Mouse (Mus musculus) kidney, embryonic 14.5 days (tissue): ENCODE data around the gene U2af1l4. TPM values are rescaled to one million over a fixed set of nuclear protein-coding genes. Genes with fewer than 3 reads are reported as not detected.

Experiments used
- ATAC-seq: fragments of 200-750 bp; cut with Nextera tagmentation; 2 replicates; pipeline ENCODE4 v1.8.0; 2017; ENCODE audit warnings: moderate number of reproducible peaks, mild to moderate bottlenecking, moderate TSS enrichment, moderate library complexity; ENCODE audit not compliant: low FRiP score, low TSS enrichment
- H3K27ac ChIP-seq: fragments of 300-500 bp; sonication (generic); 2 replicates; pipeline ENCODE4 v1.5.1; 2014; ENCODE audit warnings: low read depth, mild to moderate bottlenecking, low read length, moderate library complexity, mixed read lengths
- H3K27me3 ChIP-seq: fragments of 300-500 bp; sonication (generic); 2 replicates; pipeline ENCODE4 v1.6.1; 2014; ENCODE audit warnings: mild to moderate bottlenecking, low read length; ENCODE audit not compliant: control insufficient read depth, insufficient read depth
- H3K36me3 ChIP-seq: fragments of 300-500 bp; sonication (generic); 2 replicates; pipeline ENCODE4 v1.6.1; 2014; ENCODE audit warnings: low read length, mixed read lengths; ENCODE audit not compliant: control insufficient read depth, insufficient read depth
- H3K4me1 ChIP-seq: fragments of 300-500 bp; sonication (generic); 2 replicates; pipeline ENCODE4 v1.6.1; 2014; ENCODE audit warnings: low read length, mixed read lengths; ENCODE audit not compliant: control insufficient read depth, insufficient read depth
- H3K4me2 ChIP-seq: fragments of 300-500 bp; sonication (generic); replicated peaks from 2 replicates; pipeline ENCODE4 v1.6.1; 2014; ENCODE audit warnings: low read depth, mild to moderate bottlenecking, low read length
- H3K4me3 ChIP-seq: fragments of 300-500 bp; sonication (generic); 2 replicates; pipeline ENCODE4 v1.5.1; 2014; ENCODE audit warnings: mild to moderate bottlenecking, low read length
- H3K9ac ChIP-seq: fragments of 300-500 bp; sonication (generic); 2 replicates; pipeline ENCODE4 v1.6.1; 2014; ENCODE audit warnings: low read depth, mild to moderate bottlenecking, low read length, moderate library complexity
- H3K9me3 ChIP-seq: fragments of 300-500 bp; sonication (generic); 2 replicates; pipeline ENCODE4 v1.6.1; 2016; ENCODE audit warnings: low read length; ENCODE audit not compliant: control insufficient read depth
- WGBS: fragments of 180-500 bp; shearing (Covaris S2); extraction: QIAGEN DNeasy Blood & Tissue Kit; methylation state at CpG from one replicate; pipeline ENCODE4 v1.1.7; 2014; 5-methylcytosine and 5-hydroxymethylcytosine counted together
- polyA plus RNA-seq: library from polyadenylated mRNA; unstranded; fragments of >200 nt; fragmentation: Nextera tagmentation; extraction: Ambion mirVana; gene quantifications from 2 replicates; pipeline ENCODE4 v1.2.1, GENCODE M21; 2014

The U2af1l4 gene
- polyA plus RNA-seq, 1 experiment from 2014 or later = 109 TPM

GRCm38 (mm10) chr7:30567555-30567954 is 4.5 kb downstream of the U2af1l4 start:
- H3K4me1 ChIP-seq = 0 out of 2 replicates have a peak, but pooled peaks cover 6% of the 10 kb centered on the region
- no peak overlapping the region for H3K4me2 ChIP-seq
- WGBS = 94% methylated on average over 11 of the region's 11 CpGs
- no peak for ATAC-seq
- peaks cover 75% of the 10 kb centered on the region for H3K36me3 ChIP-seq
- H3K27me3 ChIP-seq = no peaks in the 10 kb centered on the region
- H3K27ac ChIP-seq = no peak overlapping the region
- H3K9me3 ChIP-seq = no peaks in the 10 kb centered on the region
- H3K9ac ChIP-seq = no peak overlapping the region
- no peak overlapping the region for H3K4me3 ChIP-seq

DNA sequence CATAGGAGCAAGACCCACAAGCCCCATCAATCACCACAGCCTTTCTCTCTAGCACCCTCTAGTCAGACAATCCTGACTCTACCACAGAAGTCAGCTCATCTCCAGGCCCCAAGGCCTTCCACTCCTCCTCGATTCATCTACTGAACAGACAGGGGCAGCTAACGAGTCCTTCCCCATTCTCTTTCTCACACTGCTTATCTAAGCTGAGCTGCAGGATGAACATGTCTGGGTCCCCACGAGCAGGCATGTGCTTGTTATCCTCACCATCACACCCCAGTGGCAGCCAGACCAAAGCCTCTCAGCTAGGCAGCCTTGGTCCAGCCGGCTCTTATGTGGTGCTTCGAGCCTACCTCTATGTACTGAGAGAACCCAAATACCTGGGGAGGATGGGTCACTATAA is 9.3 kb downstream of the U2af1l4 start:
- Histone ChIP-seq H3K4me2 (no peak overlapping the region), H3K27ac (no peak overlapping the region), H3K4me1 (no peaks in the 10 kb centered on the region), H3K9me3 (no peaks in the 10 kb centered on the region), H3K9ac (no peak overlapping the region), H3K36me3 (peaks cover 97% of the 10 kb centered on the region), H3K4me3 (no peak overlapping the region), H3K27me3 (no peaks in the 10 kb centered on the region)
- ATAC-seq = no peak
- 89% methylated on average over 5 of the region's 5 CpGs for WGBS

- Histone ChIP-seq H3K27me3 (no peaks in the 10 kb centered on the region), H3K4me3 (no peak overlapping the region), H3K9ac (no peak overlapping the region), H3K4me2 (no peak overlapping the region), H3K4me1 (no peaks in the 10 kb centered on the region), H3K36me3 (peaks cover 100% of the 10 kb centered on the region), H3K27ac (no peak overlapping the region), H3K9me3 (no peaks in the 10 kb centered on the region)
- no peak for ATAC-seq
- WGBS = 81% methylated on average over 2 of the region's 2 CpGs
Measured at GRCm38 (mm10) chr7:30572969-30573368, 9.9 kb downstream of the U2af1l4 start.

DNA sequence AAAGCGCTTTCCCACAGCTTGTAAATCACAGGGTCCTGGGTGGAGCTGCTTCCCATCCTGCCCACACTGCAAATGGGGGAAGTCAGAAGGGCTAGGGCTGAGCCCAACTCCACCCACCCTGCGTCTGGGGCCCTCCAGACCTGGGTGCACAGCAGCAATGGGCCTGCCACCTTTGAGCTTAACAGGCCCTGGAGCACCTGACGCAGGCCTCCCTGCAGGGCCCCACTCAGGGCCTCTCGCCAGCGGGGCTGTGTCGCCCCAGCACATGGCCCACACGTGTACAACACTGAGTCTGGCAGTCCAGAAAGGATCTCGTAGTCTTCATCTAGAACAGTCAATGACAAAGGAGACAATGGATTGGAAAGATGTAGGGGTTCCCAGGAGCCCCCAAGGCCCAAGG is 16.8 kb downstream of the U2af1l4 start:
- 97% methylated on average over 8 of the region's 8 CpGs for WGBS
- no peaks in the 10 kb centered on the region for H3K27me3 ChIP-seq
- H3K9me3 ChIP-seq = no peaks in the 10 kb centered on the region
- H3K4me3 ChIP-seq = no peak overlapping the region
- no peak overlapping the region for H3K4me2 ChIP-seq
- ATAC-seq = no peak
- peaks cover 98% of the 10 kb centered on the region for H3K36me3 ChIP-seq
- no peak overlapping the region for H3K9ac ChIP-seq
- no peaks in the 10 kb centered on the region for H3K4me1 ChIP-seq
- H3K27ac ChIP-seq = no peak overlapping the region

- WGBS = 92% methylated on average over 16 of the region's 16 CpGs
- no peak for ATAC-seq
- H3K27ac ChIP-seq = no peak overlapping the region
Measured at GRCm38 (mm10) chr7:30581547-30581946, 18.4 kb downstream of the U2af1l4 start.

GRCm38 (mm10) chr7:30584339-30584738 is 21.2 kb downstream of the U2af1l4 start:
- H3K4me1 ChIP-seq = peaks cover 8% of the 10 kb centered on the region
- H3K9ac ChIP-seq = no peak overlapping the region
- H3K4me2 ChIP-seq = no peak overlapping the region
- WGBS = 93% methylated on average over 10 of the region's 10 CpGs
- no peak overlapping the region for H3K4me3 ChIP-seq
- H3K27me3 ChIP-seq = no peaks in the 10 kb centered on the region
- H3K36me3 ChIP-seq = peaks cover 75% of the 10 kb centered on the region
- no peak for ATAC-seq
- no peak overlapping the region for H3K27ac ChIP-seq
- H3K9me3 ChIP-seq = no peaks in the 10 kb centered on the region

More at GRCm38 (mm10) chr7:30581547-30581946, 18.4 kb downstream of the U2af1l4 start:
- Histone ChIP-seq H3K36me3 (peaks cover 98% of the 10 kb centered on the region), H3K4me2 (no peak overlapping the region), H3K9ac (no peak overlapping the region), H3K4me3 (no peak overlapping the region), H3K27me3 (no peaks in the 10 kb centered on the region), H3K4me1 (no peaks in the 10 kb centered on the region), H3K9me3 (no peaks in the 10 kb centered on the region)

GRCm38 (mm10) chr7:30585170-30585569 is 22.1 kb downstream of the U2af1l4 start:
- Histone ChIP-seq H3K4me1 (peaks cover 11% of the 10 kb centered on the region), H3K36me3 (peaks cover 66% of the 10 kb centered on the region), H3K9ac (no peak overlapping the region), H3K4me3 (no peak overlapping the region), H3K4me2 (no peak overlapping the region), H3K9me3 (no peaks in the 10 kb centered on the region), H3K27me3 (no peaks in the 10 kb centered on the region), H3K27ac (no peak overlapping the region)
- WGBS = 97% methylated on average over 7 of the region's 7 CpGs
- ATAC-seq = no peak

DNA sequence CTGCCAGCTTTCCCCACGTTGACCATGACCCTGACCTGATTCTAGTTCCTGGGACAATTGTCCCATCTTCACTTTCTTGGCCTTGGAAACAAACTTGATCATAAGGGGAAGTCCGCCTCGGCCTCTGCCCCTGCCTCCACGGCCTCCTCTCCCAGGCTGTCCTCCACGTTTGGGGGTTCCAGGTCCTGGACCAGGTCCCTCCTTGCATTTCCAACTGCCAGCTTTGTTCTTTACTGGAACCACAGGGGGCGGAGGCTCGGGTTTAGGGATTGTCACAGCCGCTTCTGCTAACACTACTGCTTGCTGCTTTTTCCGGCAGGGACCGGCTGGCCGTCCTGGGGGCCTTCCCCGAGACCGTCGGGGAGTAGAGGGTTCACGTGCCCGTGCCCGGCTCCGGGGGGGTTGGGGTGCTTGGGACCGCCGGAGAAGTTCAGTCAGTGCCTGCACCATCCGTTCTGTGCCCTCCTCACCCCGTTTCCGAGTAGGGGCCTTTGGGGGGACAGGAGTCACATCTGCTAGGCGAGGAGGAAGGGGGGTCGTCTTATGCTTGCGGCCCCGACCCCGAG is 23.4 kb downstream of the U2af1l4 start:
- no peak overlapping the region for H3K9ac ChIP-seq
- no peak overlapping the region for H3K27ac ChIP-seq

DNA sequence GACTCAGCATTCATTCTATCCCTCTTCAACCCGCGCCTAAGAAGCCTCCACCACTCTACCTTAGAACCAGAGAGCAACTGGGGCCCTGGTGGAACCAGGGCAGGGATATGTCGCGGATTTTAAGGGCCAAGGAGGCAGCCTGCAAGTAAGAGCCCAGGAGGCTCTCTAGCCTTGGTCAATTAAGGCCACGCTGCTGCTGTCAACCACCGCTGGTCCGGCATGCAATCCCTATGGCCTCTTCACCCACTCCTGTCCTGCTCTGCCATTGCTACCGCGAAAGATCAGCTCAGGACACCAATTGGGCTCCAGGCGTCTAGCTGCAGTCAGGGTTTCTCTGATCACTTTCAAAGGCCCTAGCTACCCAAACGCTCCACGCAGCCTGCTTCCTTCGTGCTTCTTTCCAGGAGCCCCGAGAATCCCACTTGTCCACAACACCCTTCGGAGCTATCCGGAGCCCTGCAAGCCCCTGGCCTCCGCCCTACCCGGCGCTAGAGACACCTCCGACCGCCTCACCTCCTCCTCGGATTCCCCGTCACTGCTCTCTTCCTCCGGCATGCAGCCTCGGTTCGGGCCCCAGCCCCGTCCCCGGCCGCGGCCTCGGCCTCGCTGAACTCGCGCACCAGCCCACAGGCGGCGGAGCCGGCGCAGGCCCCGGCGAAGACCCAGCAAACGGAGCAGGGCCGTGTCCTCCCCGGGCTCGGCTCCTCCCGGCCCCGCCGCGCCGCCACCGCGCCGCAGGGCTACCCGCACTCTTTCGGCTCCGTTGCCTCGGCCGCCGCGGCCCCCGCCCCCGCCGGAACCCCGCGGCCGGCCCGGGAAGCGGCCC is 25.0 kb downstream of the U2af1l4 start:
- Histone ChIP-seq H3K36me3 (peaks cover 39% of the 10 kb centered on the region), H3K27ac (peak overlapping the region; percentile 89), H3K27me3 (no peaks in the 10 kb centered on the region), H3K4me3 (peak overlapping the region; percentile 96), H3K4me2 (peak overlapping the region; percentile 74), H3K9ac (peak overlapping the region; percentile 95), H3K4me1 (peaks cover 11% of the 10 kb centered on the region), H3K9me3 (no peaks in the 10 kb centered on the region)
- under 1% methylated on average over 66 of the region's 67 CpGs for WGBS
- peak; percentile 38 for ATAC-seq

More for the DNA sequence above, 23.4 kb downstream of the U2af1l4 start:
- Histone ChIP-seq H3K4me3 (peak overlapping the region; percentile 96), H3K9me3 (no peaks in the 10 kb centered on the region), H3K4me2 (no peak overlapping the region), H3K36me3 (peaks cover 54% of the 10 kb centered on the region), H3K27me3 (no peaks in the 10 kb centered on the region), H3K4me1 (peaks cover 11% of the 10 kb centered on the region)
- ATAC-seq = no peak
- WGBS = 89% methylated on average over 26 of the region's 28 CpGs
